Mouse (Mus musculus) neural tube, embryonic 13.5 days (tissue): ENCODE data around the gene Kalrn. TPM values are rescaled to one million over a fixed set of nuclear protein-coding genes. Genes with fewer than 3 reads are reported as not detected.

Experiments
- ATAC-seq: fragments of 200-750 bp; cut with Nextera tagmentation; 2 replicates; pipeline ENCODE4 v1.8.0; 2017; ENCODE audit warnings: low read depth, mild to moderate bottlenecking, moderate TSS enrichment, moderate library complexity
- H3K27ac ChIP-seq: fragments of 300-500 bp; sonication (generic); replicated peaks from 2 replicates; pipeline ENCODE4 v1.5.1; 2015; ENCODE audit warnings: moderate library complexity, mild to moderate bottlenecking, inconsistent platforms
- H3K27me3 ChIP-seq: fragments of 300-500 bp; sonication (generic); 2 replicates; pipeline ENCODE4 v1.6.1; 2015; ENCODE audit warnings: mild to moderate bottlenecking, inconsistent platforms
- H3K36me3 ChIP-seq: fragments of 300-500 bp; sonication (generic); 2 replicates; pipeline ENCODE4 v1.6.1; 2015; ENCODE audit warnings: mild to moderate bottlenecking, inconsistent platforms
- H3K4me1 ChIP-seq: fragments of 300-500 bp; sonication (generic); replicated peaks from 2 replicates; pipeline ENCODE4 v1.6.1; 2015; ENCODE audit warnings: inconsistent platforms
- H3K4me2 ChIP-seq: fragments of 300-500 bp; sonication (generic); 2 replicates; pipeline ENCODE4 v1.6.1; 2015; ENCODE audit warnings: inconsistent platforms, mild to moderate bottlenecking, moderate library complexity
- H3K4me3 ChIP-seq: fragments of 300-500 bp; sonication (generic); 2 replicates; pipeline ENCODE4 v1.5.1; 2015; ENCODE audit warnings: mild to moderate bottlenecking, inconsistent platforms
- H3K9ac ChIP-seq: fragments of 300-500 bp; sonication (generic); 2 replicates; pipeline ENCODE4 v1.6.1; 2015; ENCODE audit warnings: moderate library complexity, mild to moderate bottlenecking, inconsistent platforms
- H3K9me3 ChIP-seq: fragments of 300-500 bp; sonication (generic); 2 replicates; pipeline ENCODE4 v1.6.1; 2016; ENCODE audit warnings: inconsistent platforms
- WGBS: fragments of 180-500 bp; shearing (Covaris S2); methylation state at CpG from one replicate; pipeline ENCODE4 v1.1.7; 2015; 5-methylcytosine and 5-hydroxymethylcytosine counted together
- polyA plus RNA-seq: library from polyadenylated mRNA; unstranded; fragments of >200 nt; fragmentation: Nextera tagmentation; extraction: Ambion mirVana; gene quantifications from 2 replicates; pipeline ENCODE4 v1.2.1, GENCODE M21; 2015

Gene Kalrn
- polyA plus RNA-seq, 1 experiment from 2014 or later, result 23.9 TPM

DNA sequence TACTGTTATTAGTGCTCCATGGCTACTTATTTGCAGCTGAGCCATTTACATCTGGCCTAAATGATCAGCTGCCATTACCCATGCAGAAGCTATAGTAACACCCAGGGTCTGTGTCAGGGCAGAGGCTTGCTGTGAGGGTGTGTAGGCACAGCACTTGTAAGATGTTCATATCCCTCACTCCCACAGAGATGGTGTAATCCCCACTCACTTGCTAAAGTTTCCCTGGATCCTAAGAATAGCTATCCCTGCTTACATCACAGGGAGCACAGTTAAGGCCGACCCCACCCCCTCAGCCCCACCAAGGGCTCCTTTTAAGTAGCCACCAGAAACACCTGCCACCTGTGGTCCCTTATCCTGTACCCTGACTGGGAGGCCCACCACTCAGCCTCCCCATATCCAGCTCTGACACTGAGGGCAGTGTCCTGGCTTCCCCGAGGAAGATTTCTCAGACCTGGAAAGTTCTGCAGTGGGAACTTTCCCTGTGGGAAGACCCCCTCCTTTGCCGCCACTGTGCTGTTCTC is 83.5 kb downstream of the Kalrn start:
- Histone ChIP-seq H3K27me3 (no peaks in the 10 kb centered on the region), H3K4me3 (no peak overlapping the region), H3K9ac (no peak overlapping the region), H3K4me1 (peaks cover 51% of the 10 kb centered on the region), H3K4me2 (no peak overlapping the region), H3K27ac (no peak overlapping the region), H3K9me3 (no peaks in the 10 kb centered on the region), H3K36me3 (no peaks in the 10 kb centered on the region)
- 55% methylated on average over 3 of the region's 3 CpGs for WGBS
- no peak for ATAC-seq

DNA sequence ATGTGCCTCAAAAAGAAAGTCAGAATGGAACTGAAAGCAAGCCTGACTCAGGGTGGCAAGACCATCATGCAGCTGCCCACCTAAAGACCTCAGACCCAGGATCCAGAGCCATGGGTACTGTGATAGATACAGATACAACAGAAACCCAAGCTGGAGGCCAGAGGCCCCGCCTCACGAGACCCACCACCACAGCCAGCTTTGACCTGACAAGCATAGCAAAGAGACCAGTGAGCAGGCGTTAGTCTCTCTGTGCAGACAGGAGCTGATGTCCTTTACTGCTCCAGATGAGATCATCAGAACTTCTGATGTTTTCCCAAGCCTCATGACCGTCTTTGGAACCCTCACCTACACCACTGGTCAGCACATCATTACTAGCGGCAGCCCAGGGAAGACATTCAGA is 85.5 kb downstream of the Kalrn start:
- Histone ChIP-seq H3K27ac (no peak overlapping the region), H3K4me2 (no peak overlapping the region), H3K9ac (no peak overlapping the region), H3K27me3 (no peaks in the 10 kb centered on the region), H3K36me3 (no peaks in the 10 kb centered on the region), H3K9me3 (no peaks in the 10 kb centered on the region), H3K4me1 (peaks cover 53% of the 10 kb centered on the region), H3K4me3 (no peak overlapping the region)
- WGBS, result 90% methylated on average over 5 of the region's 5 CpGs
- ATAC-seq, result no peak

DNA sequence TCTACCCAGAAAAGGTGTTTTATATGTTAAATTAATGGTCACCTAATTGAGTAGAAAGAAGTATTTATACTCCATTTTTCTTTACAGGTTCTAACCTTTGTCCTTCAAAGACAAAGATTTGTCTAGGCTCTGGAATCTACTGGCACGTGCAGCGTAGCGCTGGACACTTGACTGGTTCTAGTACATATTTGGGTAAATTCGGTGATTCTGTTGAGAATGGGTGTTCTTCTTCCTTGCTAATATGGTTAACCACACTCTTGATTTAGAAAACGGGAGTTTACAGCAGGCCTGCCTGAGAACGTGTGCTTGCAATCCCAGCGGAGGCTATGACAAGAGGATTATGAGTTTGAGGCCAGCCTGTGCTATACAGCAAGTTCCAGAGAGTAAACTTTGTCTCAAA is 86.1 kb downstream of the Kalrn start:
- Histone ChIP-seq H3K4me2 (no peak overlapping the region), H3K27ac (no peak overlapping the region), H3K9ac (no peak overlapping the region), H3K27me3 (no peaks in the 10 kb centered on the region), H3K9me3 (no peaks in the 10 kb centered on the region), H3K36me3 (no peaks in the 10 kb centered on the region), H3K4me1 (peaks cover 54% of the 10 kb centered on the region), H3K4me3 (no peak overlapping the region)
- ATAC-seq, result no peak
- WGBS, result 89% methylated on average over 7 of the region's 7 CpGs

DNA sequence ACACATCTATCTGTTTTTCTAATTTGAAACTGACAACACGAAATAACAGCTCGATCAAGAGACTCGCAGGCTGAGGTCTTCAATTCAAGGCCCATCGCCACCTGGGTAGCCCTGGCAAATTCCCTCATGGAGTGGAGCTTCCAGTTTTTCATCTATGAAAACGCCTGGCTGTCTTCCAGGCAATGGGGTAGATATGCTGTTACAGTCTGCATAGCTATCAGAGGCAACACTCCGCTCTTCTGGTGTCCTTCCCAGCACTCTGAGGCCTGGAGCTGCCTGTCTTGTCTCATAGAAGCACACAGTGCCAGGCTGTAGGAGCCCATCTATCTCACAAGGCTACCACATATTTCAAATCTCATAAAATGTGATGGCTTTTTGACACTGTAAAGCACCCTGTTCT is 87.8 kb downstream of the Kalrn start:
- no peak overlapping the region for H3K9ac ChIP-seq
- WGBS, result 76% methylated on average over 6 of the region's 6 CpGs
- ATAC-seq, result no peak
- H3K4me2 ChIP-seq, result no peak overlapping the region
- H3K27me3 ChIP-seq, result no peaks in the 10 kb centered on the region
- H3K36me3 ChIP-seq, result no peaks in the 10 kb centered on the region
- peak overlapping the region; percentile 46; the same call in 1 of the 2 replicates for H3K27ac ChIP-seq
- H3K9me3 ChIP-seq, result no peaks in the 10 kb centered on the region
- no peak overlapping the region for H3K4me3 ChIP-seq
- H3K4me1 ChIP-seq, result peaks cover 45% of the 10 kb centered on the region

DNA sequence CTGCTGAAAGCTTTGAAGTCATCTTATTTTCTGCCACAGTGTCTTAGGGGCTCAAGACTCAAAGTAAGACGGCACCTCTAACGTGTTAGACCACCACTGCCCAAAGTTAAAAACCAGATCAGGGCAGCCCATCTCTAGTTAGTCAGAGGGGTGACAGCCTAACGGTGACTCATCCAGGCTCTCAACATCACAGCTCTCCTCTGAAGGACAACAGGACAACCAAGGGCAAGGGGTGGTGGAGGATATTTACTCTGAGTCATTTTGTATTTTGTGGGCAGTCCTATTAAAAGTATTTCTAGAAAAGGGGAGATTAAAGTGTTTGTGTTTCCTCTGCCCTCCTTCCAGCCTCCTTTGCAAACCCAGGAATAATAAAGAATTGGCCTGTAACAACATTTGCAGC is 88.4 kb downstream of the Kalrn start:
- Histone ChIP-seq H3K27ac (no peak overlapping the region; the same call in 1 of the 2 replicates), H3K9me3 (no peaks in the 10 kb centered on the region), H3K36me3 (no peaks in the 10 kb centered on the region), H3K9ac (no peak overlapping the region), H3K4me2 (no peak overlapping the region), H3K4me3 (no peak overlapping the region), H3K27me3 (no peaks in the 10 kb centered on the region), H3K4me1 (peaks cover 40% of the 10 kb centered on the region)
- ATAC-seq, result no peak
- WGBS, result 60% methylated on average over 3 of the region's 3 CpGs

DNA sequence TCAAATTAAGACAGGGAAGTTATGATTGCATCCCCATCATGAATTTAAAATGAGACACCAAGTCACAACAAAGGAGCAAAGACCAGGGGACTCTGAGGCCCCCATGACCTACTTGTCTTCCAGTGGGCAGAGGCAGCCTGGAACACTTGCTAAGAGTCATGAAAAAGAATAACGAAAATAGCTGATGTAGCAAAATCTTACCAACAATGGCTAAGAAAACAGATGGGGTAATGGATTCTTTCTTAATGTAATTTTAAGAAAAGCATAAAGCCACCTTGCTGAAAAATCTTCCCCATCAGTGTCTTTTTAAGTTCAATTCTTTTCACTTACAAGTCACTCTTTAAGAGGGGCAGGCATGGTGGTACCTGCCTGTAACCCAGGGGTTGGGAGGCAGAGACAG is 89.1 kb downstream of the Kalrn start:
- Histone ChIP-seq H3K9me3 (no peaks in the 10 kb centered on the region), H3K4me3 (no peak overlapping the region), H3K27me3 (no peaks in the 10 kb centered on the region), H3K36me3 (no peaks in the 10 kb centered on the region), H3K4me1 (peaks cover 37% of the 10 kb centered on the region), H3K4me2 (no peak overlapping the region), H3K27ac (no peak overlapping the region), H3K9ac (no peak overlapping the region)
- no peak for ATAC-seq
- 84% methylated on average over 1 of the region's 1 CpGs for WGBS

DNA sequence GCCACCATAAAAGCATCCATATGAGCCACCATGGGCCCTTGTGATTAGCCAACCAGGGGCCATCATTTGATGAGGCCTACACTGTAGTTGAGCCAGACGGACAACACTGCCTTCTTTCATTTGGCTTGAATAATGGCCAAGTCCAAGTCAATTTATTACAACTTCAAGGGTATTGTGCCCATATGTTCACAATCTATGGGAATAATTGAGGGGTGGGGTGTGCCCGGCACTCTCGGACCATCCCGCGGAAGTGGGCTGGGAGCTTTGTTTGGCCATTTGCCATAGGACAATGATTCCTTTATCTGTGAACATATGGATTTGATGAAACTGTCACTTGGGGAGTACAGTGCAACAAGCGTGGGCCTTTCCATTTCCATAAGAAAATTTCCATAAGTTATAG is 89.6 kb downstream of the Kalrn start:
- H3K9me3 ChIP-seq, result no peaks in the 10 kb centered on the region
- H3K4me3 ChIP-seq, result no peak overlapping the region
- WGBS, result 35% methylated on average over 6 of the region's 6 CpGs
- H3K9ac ChIP-seq, result no peak overlapping the region
- no peaks in the 10 kb centered on the region for H3K36me3 ChIP-seq
- no peak for ATAC-seq
- no peak overlapping the region for H3K27ac ChIP-seq
- no peak overlapping the region for H3K4me2 ChIP-seq
- peaks cover 37% of the 10 kb centered on the region for H3K4me1 ChIP-seq
- H3K27me3 ChIP-seq, result no peaks in the 10 kb centered on the region

DNA sequence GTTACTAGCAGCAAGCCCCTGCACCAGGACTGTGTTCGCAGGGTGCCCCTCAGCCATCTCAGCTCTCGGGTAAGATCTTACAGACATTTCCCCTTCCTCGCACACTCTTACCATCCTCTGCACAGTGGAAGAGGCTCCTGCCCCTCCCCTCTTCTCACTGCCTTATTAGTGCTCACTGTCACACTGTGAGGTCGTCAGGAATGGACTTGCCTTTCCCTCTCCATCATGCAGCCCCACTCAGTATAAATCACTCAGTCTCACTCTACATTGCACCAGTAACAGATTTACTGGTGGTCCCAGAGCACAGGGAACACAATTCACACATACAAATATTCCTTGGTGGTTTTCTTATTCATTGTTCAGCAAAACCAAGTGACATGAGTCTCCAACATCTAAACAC is 98.6 kb downstream of the Kalrn start:
- peaks cover 58% of the 10 kb centered on the region for H3K4me1 ChIP-seq
- no peak for ATAC-seq
- no peak overlapping the region for H3K9ac ChIP-seq
- no peaks in the 10 kb centered on the region for H3K36me3 ChIP-seq
- 73% methylated on average over 4 of the region's 4 CpGs for WGBS
- H3K4me2 ChIP-seq, result no peak overlapping the region
- no peak overlapping the region for H3K4me3 ChIP-seq
- no peak overlapping the region for H3K27ac ChIP-seq
- H3K9me3 ChIP-seq, result no peaks in the 10 kb centered on the region
- H3K27me3 ChIP-seq, result no peaks in the 10 kb centered on the region

DNA sequence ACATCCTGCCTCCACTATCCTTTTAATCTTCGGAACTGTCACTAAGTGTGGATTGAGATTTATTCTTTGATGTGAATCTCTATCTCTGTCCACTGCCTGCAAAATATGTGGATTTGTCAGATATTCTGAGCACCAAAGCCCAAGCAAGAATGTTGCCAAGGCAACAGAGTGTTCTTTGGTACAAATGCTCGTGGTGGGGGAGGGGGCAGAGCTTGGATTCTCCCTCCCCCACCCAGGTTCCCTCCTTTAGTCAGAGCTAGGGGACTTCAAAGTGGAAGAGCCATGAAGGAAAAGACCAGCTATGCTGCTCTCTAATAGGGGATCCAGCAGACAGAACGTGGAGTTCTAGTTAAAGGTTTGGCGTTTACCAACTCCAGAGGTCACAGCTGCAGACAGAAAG is 99.4 kb downstream of the Kalrn start:
- no peak overlapping the region for H3K4me2 ChIP-seq
- H3K9ac ChIP-seq, result no peak overlapping the region
- no peaks in the 10 kb centered on the region for H3K27me3 ChIP-seq
- H3K36me3 ChIP-seq, result no peaks in the 10 kb centered on the region
- H3K4me1 ChIP-seq, result peaks cover 67% of the 10 kb centered on the region
- no peak overlapping the region for H3K4me3 ChIP-seq
- 45% methylated on average over 4 of the region's 4 CpGs for WGBS
- no peaks in the 10 kb centered on the region for H3K9me3 ChIP-seq
- no peak overlapping the region for H3K27ac ChIP-seq
- no peak for ATAC-seq

DNA sequence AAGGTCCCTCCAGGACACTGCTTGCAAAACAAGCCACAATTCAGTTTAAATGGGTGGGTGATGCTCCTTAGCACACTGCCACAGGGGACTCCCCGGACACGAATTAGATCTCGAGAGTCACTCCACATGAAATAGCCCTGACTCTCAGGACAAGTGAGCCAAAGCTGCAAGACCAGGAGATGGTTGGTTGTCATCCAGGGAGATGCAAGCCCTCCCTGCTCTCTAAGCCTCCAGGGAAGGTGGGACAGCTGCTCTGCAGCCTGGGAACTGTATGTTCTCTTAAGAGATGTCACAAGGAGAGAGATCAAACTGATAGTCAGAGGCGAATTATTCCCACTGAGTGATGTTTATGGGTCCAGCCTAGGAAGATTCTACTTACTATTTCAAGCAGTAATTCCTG is 101.9 kb downstream of the Kalrn start:
- Histone ChIP-seq H3K4me1 (peaks cover 91% of the 10 kb centered on the region), H3K27me3 (no peaks in the 10 kb centered on the region), H3K27ac (no peak overlapping the region), H3K4me2 (no peak overlapping the region), H3K9me3 (no peaks in the 10 kb centered on the region), H3K4me3 (no peak overlapping the region), H3K9ac (no peak overlapping the region), H3K36me3 (no peaks in the 10 kb centered on the region)
- ATAC-seq, result no peak
- WGBS, result 83% methylated on average over 4 of the region's 4 CpGs

DNA sequence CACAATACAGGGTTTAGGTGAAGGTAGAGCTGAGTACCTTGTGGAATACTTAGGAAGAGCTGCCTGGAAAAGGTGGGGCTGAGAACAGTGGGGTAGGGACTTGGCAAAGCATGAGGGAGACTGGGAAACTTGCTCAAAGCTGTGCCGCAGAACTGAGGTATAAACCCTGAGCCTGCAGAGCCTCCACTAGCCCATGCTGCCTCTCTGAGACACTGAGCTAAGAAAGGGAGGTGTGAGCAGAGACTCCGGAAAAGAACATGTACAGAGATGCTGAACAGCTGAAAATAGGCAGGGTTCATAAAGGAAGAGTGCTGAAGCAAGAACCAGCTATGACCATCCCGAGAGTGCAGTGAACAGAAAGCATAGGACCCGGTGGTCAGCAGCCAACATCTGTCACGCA is 103.0 kb downstream of the Kalrn start:
- Histone ChIP-seq H3K4me2 (no peak overlapping the region), H3K4me1 (peaks cover 96% of the 10 kb centered on the region), H3K9ac (no peak overlapping the region), H3K36me3 (no peaks in the 10 kb centered on the region), H3K9me3 (no peaks in the 10 kb centered on the region), H3K27ac (peak overlapping the region; percentile 73), H3K4me3 (no peak overlapping the region), H3K27me3 (no peaks in the 10 kb centered on the region)
- 59% methylated on average over 5 of the region's 5 CpGs for WGBS
- no peak for ATAC-seq

DNA sequence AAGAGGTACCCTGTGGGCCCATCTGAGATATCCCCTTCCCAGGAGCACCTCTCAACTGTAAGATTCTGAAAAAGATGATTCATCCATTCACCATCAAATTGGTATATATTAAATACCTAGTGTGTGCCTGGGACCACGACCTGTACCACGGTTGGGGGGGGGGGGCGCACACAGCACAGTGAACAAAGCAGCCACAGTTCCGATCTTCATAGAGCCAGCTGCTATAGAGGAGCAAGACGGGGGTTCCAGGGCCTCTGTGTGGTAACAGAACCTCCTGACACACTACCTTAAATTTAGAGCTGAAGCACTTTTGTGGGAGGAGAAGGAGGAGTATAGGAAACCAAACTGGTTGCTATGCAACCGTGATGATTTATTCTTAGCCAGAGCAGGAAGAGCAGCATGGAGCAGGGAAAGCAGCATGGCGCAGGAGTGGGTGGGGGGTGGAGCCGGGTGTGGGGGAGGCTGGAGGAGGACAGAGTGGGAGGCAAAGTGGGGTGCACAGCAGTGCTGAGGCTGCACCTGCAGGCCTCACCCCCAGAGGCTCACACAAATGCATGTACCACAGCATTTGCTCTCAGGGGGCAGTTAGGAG is 104.0 kb downstream of the Kalrn start:
- Histone ChIP-seq H3K27ac (peak overlapping the region; percentile 73), H3K4me1 (peaks cover 88% of the 10 kb centered on the region), H3K9ac (no peak overlapping the region), H3K9me3 (no peaks in the 10 kb centered on the region), H3K27me3 (no peaks in the 10 kb centered on the region), H3K4me2 (peak overlapping the region; percentile 36), H3K4me3 (no peak overlapping the region), H3K36me3 (no peaks in the 10 kb centered on the region)
- peak; percentile 83 for ATAC-seq
- WGBS, result 18% methylated on average over 8 of the region's 8 CpGs

DNA sequence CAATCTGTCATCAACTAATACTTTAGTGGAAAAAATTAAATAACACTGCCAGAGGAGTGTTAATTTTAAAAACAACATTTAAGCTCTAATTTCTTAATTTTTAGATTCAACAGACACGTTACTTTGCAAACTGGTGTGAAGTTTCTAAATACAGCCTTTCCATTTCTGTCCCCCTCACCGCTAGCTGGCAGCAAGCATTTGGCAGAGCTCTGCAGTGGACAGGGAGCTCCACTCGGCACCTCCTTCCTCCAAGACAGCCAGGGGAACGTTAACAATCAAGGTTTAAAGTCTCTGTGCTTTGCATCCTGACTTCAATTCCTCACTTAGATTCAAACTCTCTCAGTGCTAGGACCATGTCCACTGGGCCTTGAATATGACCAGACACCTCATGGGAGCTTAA is 106.7 kb downstream of the Kalrn start:
- peaks cover 61% of the 10 kb centered on the region for H3K4me1 ChIP-seq
- no peak overlapping the region for H3K9ac ChIP-seq
- H3K4me3 ChIP-seq, result no peak overlapping the region
- ATAC-seq, result no peak
- no peaks in the 10 kb centered on the region for H3K27me3 ChIP-seq
- no peaks in the 10 kb centered on the region for H3K36me3 ChIP-seq
- H3K9me3 ChIP-seq, result no peaks in the 10 kb centered on the region
- WGBS, result 57% methylated on average over 4 of the region's 4 CpGs
- no peak overlapping the region for H3K4me2 ChIP-seq
- H3K27ac ChIP-seq, result no peak overlapping the region
